20 mouse cellular contexts compared by ENCODE assay signal in genomic region chr4:119633342-119633741, GRCm38 (mm10). TPM values are rescaled to one million over a fixed set of nuclear protein-coding genes. Genes with fewer than 3 reads are reported as not detected.
DNase-seq lines count a peak whose midpoint lies in the region; ATAC-seq lines count a peak whose summit lies in the region.
"Had no signal": no experiment of that assay in that cellular context is flagged by ENCODE, and none has a peak within 500 bp of the region (broad histone marks: within the 10 kb centered on the region; RNA-seq: fewer than 3 reads in every experiment).

No protein-coding gene starts in this region.

- H3K4me1 ChIP-seq in heart, embryonic 16.5 days (ENCODE audit: control insufficient read depth, insufficient read depth, low read length) = peaks cover 57% of the 10 kb centered on the region
- no peaks in the 10 kb centered on the region for H3K4me1 ChIP-seq in midbrain, embryonic 14.5 days (ENCODE audit: control insufficient read depth, insufficient read depth, low read length)
- no peaks in the 10 kb centered on the region for H3K4me1 ChIP-seq in midbrain, embryonic 16.5 days (ENCODE audit: control insufficient read depth, insufficient read depth, low read length)
- H3K4me1 ChIP-seq in neural tube, embryonic 14.5 days (ENCODE audit: control insufficient read depth, insufficient read depth, low read length) = peaks cover 3% of the 10 kb centered on the region; the same call in 1 of the 2 replicates

- peak overlapping the region; percentile 77 for H3K27ac ChIP-seq in heart, embryonic 16.5 days (ENCODE audit: low read length)
- H3K27ac ChIP-seq in midbrain, embryonic 14.5 days (replicated peaks; ENCODE audit: low read depth, low read length) = no peak overlapping the region
- no peak overlapping the region for H3K27ac ChIP-seq in midbrain, embryonic 16.5 days (ENCODE audit: low read length)
- H3K27ac ChIP-seq in neural tube, embryonic 14.5 days (ENCODE audit: low read depth, low read length) = no peak overlapping the region
- H3K27ac ChIP-seq: embryonic facial prominence, embryonic 15.5 days; liver, embryonic 13.5 days; stomach, embryonic 15.5 days had no signal

- peak overlapping the region; percentile 47 for H3K9ac ChIP-seq in heart, embryonic 16.5 days (ENCODE audit: low read length)
- H3K9ac ChIP-seq in midbrain, embryonic 14.5 days (replicated peaks; ENCODE audit: low read length) = no peak overlapping the region
- no peak overlapping the region for H3K9ac ChIP-seq in midbrain, embryonic 16.5 days (ENCODE audit: low read depth, low read length)
- no peak overlapping the region for H3K9ac ChIP-seq in neural tube, embryonic 14.5 days (replicated peaks; ENCODE audit: low read depth, low read length)
- H3K9ac ChIP-seq: embryonic facial prominence, embryonic 15.5 days; hindbrain, embryonic 15.5 days; liver, embryonic 13.5 days; stomach, embryonic 15.5 days had no signal

- WGBS in heart, embryonic 16.5 days = 38% methylated on average over 7 of the region's 7 CpGs
- 49% methylated on average over 7 of the region's 7 CpGs for WGBS in midbrain, embryonic 14.5 days
- WGBS in midbrain, embryonic 16.5 days = 48% methylated on average over 7 of the region's 7 CpGs
- WGBS in neural tube, embryonic 14.5 days = 17% methylated on average over 7 of the region's 7 CpGs

- no peak overlapping the region for H3K4me3 ChIP-seq in heart, embryonic 16.5 days (ENCODE audit: low read length)
- no peak overlapping the region for H3K4me3 ChIP-seq in midbrain, embryonic 14.5 days (replicated peaks; ENCODE audit: low read depth, low read length)
- H3K4me3 ChIP-seq in midbrain, embryonic 16.5 days (ENCODE audit: low read depth, low read length) = no peak overlapping the region
- H3K4me3 ChIP-seq in neural tube, embryonic 14.5 days (ENCODE audit: low read depth, low read length) = no peak overlapping the region
- H3K4me3 ChIP-seq: embryonic facial prominence, embryonic 15.5 days; hindbrain, embryonic 15.5 days; liver, embryonic 13.5 days; stomach, embryonic 15.5 days had no signal

- no peak for ATAC-seq in heart, embryonic 16.5 days (replicated peaks; ENCODE audit: extremely low read depth, insufficient read depth, low FRiP score)
- no peak for ATAC-seq in midbrain, embryonic 14.5 days (ENCODE audit: low FRiP score, low TSS enrichment)
- no peak for ATAC-seq in midbrain, embryonic 16.5 days
- ATAC-seq in neural tube, embryonic 14.5 days (ENCODE audit: low read depth) = peak; percentile 50

- 0 out of 2 replicates have a peak overlapping the region, but pooled peaks have one; percentile 20 for H3K4me2 ChIP-seq in heart, embryonic 16.5 days (ENCODE audit: low read depth, low read length)
- H3K4me2 ChIP-seq in midbrain, embryonic 14.5 days (ENCODE audit: low read length) = no peak overlapping the region
- H3K4me2 ChIP-seq in midbrain, embryonic 16.5 days (ENCODE audit: low read length) = no peak overlapping the region
- H3K4me2 ChIP-seq in neural tube, embryonic 14.5 days (ENCODE audit: low read depth, low read length) = no peak overlapping the region
- H3K4me2 ChIP-seq: embryonic facial prominence, embryonic 15.5 days; hindbrain, embryonic 15.5 days; liver, embryonic 13.5 days; stomach, embryonic 15.5 days had no signal

- no peaks in the 10 kb centered on the region for H3K9me3 ChIP-seq in heart, embryonic 16.5 days (replicated peaks; ENCODE audit: control insufficient read depth, low read length)
- H3K9me3 ChIP-seq in midbrain, embryonic 14.5 days (ENCODE audit: control insufficient read depth, low read length) = no peaks in the 10 kb centered on the region
- H3K9me3 ChIP-seq in midbrain, embryonic 16.5 days (replicated peaks; ENCODE audit: control insufficient read depth, low read length, poor library complexity, severe bottlenecking) = no peaks in the 10 kb centered on the region
- no peaks in the 10 kb centered on the region for H3K9me3 ChIP-seq in neural tube, embryonic 14.5 days (ENCODE audit: control insufficient read depth, low read length)
- H3K9me3 ChIP-seq: embryonic facial prominence, embryonic 15.5 days; hindbrain, embryonic 15.5 days; liver, embryonic 13.5 days; stomach, embryonic 15.5 days had no signal

- peaks cover 11% of the 10 kb centered on the region for H3K36me3 ChIP-seq in heart, embryonic 16.5 days (ENCODE audit: control insufficient read depth, insufficient read depth)
- H3K36me3 ChIP-seq in midbrain, embryonic 14.5 days (ENCODE audit: control insufficient read depth, insufficient read depth, low read length) = peaks cover 19% of the 10 kb centered on the region; the same call in 1 of the 2 replicates
- no peaks in the 10 kb centered on the region for H3K36me3 ChIP-seq in midbrain, embryonic 16.5 days (ENCODE audit: control insufficient read depth, insufficient read depth, low read length)
- no peaks in the 10 kb centered on the region for H3K36me3 ChIP-seq in neural tube, embryonic 14.5 days (ENCODE audit: control insufficient read depth, insufficient read depth, low read length)

- intact Hi-C loops in heart, postnatal 25 days (cut with DNase I) = loop anchor here (5.0 to 10.0 kb wide), 3 partner anchors 174 to 494 kb away; no protein-coding TSS in a partner anchor

- peak; percentile 39 to 54 for DNase-seq in cerebellum, postnatal 14 days
- no peak for DNase-seq in cerebellum, adult 11 months
- no peak for DNase-seq in heart, postnatal 25 days (ENCODE audit: low spot score)
- DNase-seq in midbrain, embryonic 14.5 days = peak; percentile 12
- DNase-seq in thymus, postnatal 36 days = no peak
- DNase-seq: adrenal gland, postnatal 10 days; kidney, adult 9 months; liver, embryonic 13.5 days; right cerebral cortex, postnatal 4 days; thymus, postnatal 14 days had no signal

- H3K27me3 ChIP-seq in heart, embryonic 16.5 days (ENCODE audit: control insufficient read depth, insufficient read depth, low read length) = no peaks in the 10 kb centered on the region
- H3K27me3 ChIP-seq in midbrain, embryonic 14.5 days (ENCODE audit: control insufficient read depth, insufficient read depth, low read length) = no peaks in the 10 kb centered on the region
- H3K27me3 ChIP-seq in midbrain, embryonic 16.5 days (ENCODE audit: control insufficient read depth, insufficient read depth, low read depth, low read length) = no peaks in the 10 kb centered on the region
- H3K27me3 ChIP-seq in neural tube, embryonic 14.5 days (ENCODE audit: control insufficient read depth, insufficient read depth, low read length) = no peaks in the 10 kb centered on the region
- H3K27me3 ChIP-seq: embryonic facial prominence, embryonic 15.5 days; hindbrain, embryonic 15.5 days; liver, embryonic 13.5 days; stomach, embryonic 15.5 days had no signal

RNA-seq across cellular contexts. Expression of gene Guca2a, which starts 4.2 kb away (rescaled TPM):
- polyA plus RNA-seq in heart, embryonic 16.5 days (2015; fragmentation: Nextera tagmentation; extraction: Ambion mirVana) = 1.5 TPM in 1 of 2 replicates, not detected in the other
- total RNA-seq in heart, postnatal 25 days (2021) = not detected
- not detected in 2 replicates for polyA plus RNA-seq in midbrain, embryonic 14.5 days (2014; fragmentation: Nextera tagmentation; extraction: Ambion mirVana)
- polyA plus RNA-seq in midbrain, embryonic 16.5 days (2015; fragmentation: Nextera tagmentation; extraction: Ambion mirVana) = not detected in 2 replicates
- not detected in 2 replicates for polyA plus RNA-seq in neural tube, embryonic 14.5 days (2014; fragmentation: Nextera tagmentation; extraction: Ambion mirVana)
- total RNA-seq: adrenal gland, postnatal 10 days; layer of hippocampus, adult 18-20 months; left cerebral cortex, postnatal 10 days; megakaryocyte, adult 5-6 weeks had no signal
- polyA plus RNA-seq: cortical plate, adult 2 months; embryonic facial prominence, embryonic 15.5 days; hindbrain, embryonic 15.5 days; liver, embryonic 13.5 days had no signal

RNA-seq across cellular contexts. Expression of gene Guca2b, which starts 25.4 kb away (rescaled TPM):
- polyA plus RNA-seq in heart, embryonic 16.5 days (2015; fragmentation: Nextera tagmentation; extraction: Ambion mirVana) = 2.4 TPM in 1 of 2 replicates, not detected in the other
- total RNA-seq in heart, postnatal 25 days (2021) = not detected
- polyA plus RNA-seq in midbrain, embryonic 14.5 days (2014; fragmentation: Nextera tagmentation; extraction: Ambion mirVana) = not detected in 2 replicates
- polyA plus RNA-seq in midbrain, embryonic 16.5 days (2015; fragmentation: Nextera tagmentation; extraction: Ambion mirVana) = not detected in 2 replicates
- not detected in 2 replicates for polyA plus RNA-seq in neural tube, embryonic 14.5 days (2014; fragmentation: Nextera tagmentation; extraction: Ambion mirVana)
- total RNA-seq: adrenal gland, postnatal 10 days; layer of hippocampus, adult 18-20 months; left cerebral cortex, postnatal 10 days; megakaryocyte, adult 5-6 weeks had no signal
- polyA plus RNA-seq: cortical plate, adult 2 months; embryonic facial prominence, embryonic 15.5 days; hindbrain, embryonic 15.5 days; liver, embryonic 13.5 days had no signal

Comparison
In these comparisons a context has a peak if more than half of its experiments do, and no peak if none do; other contexts are left out.
1. DNase-seq: peak in cerebellum, postnatal 14 days (2 of 2) and midbrain, embryonic 14.5 days (single experiment); none in cerebellum, adult 11 months (single experiment), heart, postnatal 25 days (single experiment) and thymus, postnatal 36 days (0 of 2).